Mouse (Mus musculus) regulatory T cell (primary cell): ENCODE measurements around the gene Grid1.

Experiments
- in situ Hi-C: fragments of 300-600 bp; cut with MboI, MseI; formaldehyde crosslinking; loops from one replicate; pipeline ENCODE4 v1.15.1; 2025; ENCODE audit warnings: high pct_unique_total_duplicates

Grid1 gene

GRCm38 (mm10) chr14:34837145-34837544 lies 17.2 kb downstream of the Grid1 start:
- in situ Hi-C loops: no loop called here

GRCm38 (mm10) chr14:34838999-34839398 lies 19.1 kb downstream of the Grid1 start:
- in situ Hi-C loops: no loop called here

GRCm38 (mm10) chr14:34839898-34840297 lies 20.0 kb downstream of the Grid1 start:
- in situ Hi-C loops: no loop called here

- in situ Hi-C loops: no loop called here
Observed at GRCm38 (mm10) chr14:34843579-34843978, 23.7 kb downstream of the Grid1 start.

- in situ Hi-C loops: no loop called here
Observed at GRCm38 (mm10) chr14:34844166-34844565, 24.3 kb downstream of the Grid1 start.

GRCm38 (mm10) chr14:34846799-34847198 lies 26.9 kb downstream of the Grid1 start:
- in situ Hi-C loops: no loop called here

GRCm38 (mm10) chr14:34847625-34848024 lies 27.7 kb downstream of the Grid1 start:
- in situ Hi-C loops: no loop called here

- in situ Hi-C loops: no loop called here
Observed at GRCm38 (mm10) chr14:34860891-34861780, 41.2 kb downstream of the Grid1 start.

GRCm38 (mm10) chr14:34867266-34867665 lies 47.4 kb downstream of the Grid1 start:
- in situ Hi-C loops: no loop called here

GRCm38 (mm10) chr14:34868513-34869260 lies 48.8 kb downstream of the Grid1 start:
- in situ Hi-C loops: no loop called here

GRCm38 (mm10) chr14:34879996-34880395 lies 60.1 kb downstream of the Grid1 start:
- in situ Hi-C loops: no loop called here

- in situ Hi-C loops: no loop called here
Observed at GRCm38 (mm10) chr14:34880431-34881421, 60.8 kb downstream of the Grid1 start.

- in situ Hi-C loops: no loop called here
Observed at GRCm38 (mm10) chr14:34884194-34884593, 64.3 kb downstream of the Grid1 start.

- in situ Hi-C loops: no loop called here
Observed at GRCm38 (mm10) chr14:34884611-34885010, 64.7 kb downstream of the Grid1 start.

- in situ Hi-C loops: no loop called here
Observed at GRCm38 (mm10) chr14:34891769-34892532, 72.0 kb downstream of the Grid1 start.

- in situ Hi-C loops: no loop called here
Observed at GRCm38 (mm10) chr14:34896253-34896982, 76.5 kb downstream of the Grid1 start.

GRCm38 (mm10) chr14:34903854-34904253 lies 83.9 kb downstream of the Grid1 start:
- in situ Hi-C loops: no loop called here

GRCm38 (mm10) chr14:34905697-34906096 lies 85.8 kb downstream of the Grid1 start:
- in situ Hi-C loops: no loop called here

GRCm38 (mm10) chr14:34908366-34908765 lies 88.5 kb downstream of the Grid1 start:
- in situ Hi-C loops: no loop called here

GRCm38 (mm10) chr14:34908804-34909203 lies 88.9 kb downstream of the Grid1 start:
- in situ Hi-C loops: no loop called here
